Mouse (Mus musculus): ENCODE results near the gene Grid2.

Grid2 gene

DNA sequence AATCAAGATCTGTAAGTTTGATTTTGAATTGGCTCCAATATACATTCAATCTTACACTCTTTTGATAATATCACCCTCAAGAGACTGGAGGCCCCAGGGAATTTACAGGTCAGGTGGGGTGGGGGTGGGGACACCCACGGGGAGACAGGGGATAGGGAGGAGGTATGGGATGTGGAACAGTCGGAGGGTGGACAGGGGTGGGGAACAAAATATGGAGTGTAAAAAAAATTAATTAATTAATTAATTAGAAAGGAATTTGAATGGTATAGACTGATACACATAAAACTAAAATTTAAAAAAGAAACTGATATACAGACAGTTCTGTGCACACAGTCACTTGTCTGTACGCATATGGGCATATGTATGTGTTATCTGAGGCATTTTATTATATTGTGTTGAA lies 380.3 kb downstream of the Grid2 start:
- no peak for DNase-seq

DNA sequence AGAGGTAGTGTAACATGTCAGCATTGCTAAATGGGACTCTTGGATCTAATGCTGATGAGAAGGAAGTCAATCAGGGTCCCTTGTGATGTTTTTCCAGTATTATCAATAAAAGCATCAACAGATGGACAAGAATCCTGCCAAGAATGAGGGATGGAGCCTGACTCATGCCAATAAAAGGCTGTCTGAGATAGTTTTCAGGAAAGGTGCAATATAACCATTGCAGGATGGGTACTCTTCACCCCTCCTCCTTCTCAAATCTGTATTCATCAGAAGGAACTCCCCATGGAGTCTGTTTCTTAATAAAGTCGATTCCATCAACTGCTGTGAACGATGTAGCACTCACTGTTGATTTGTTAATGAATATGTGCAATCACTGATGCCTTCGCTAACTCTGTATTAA lies 403.7 kb downstream of the Grid2 start:
- DNase-seq = no peak

DNA sequence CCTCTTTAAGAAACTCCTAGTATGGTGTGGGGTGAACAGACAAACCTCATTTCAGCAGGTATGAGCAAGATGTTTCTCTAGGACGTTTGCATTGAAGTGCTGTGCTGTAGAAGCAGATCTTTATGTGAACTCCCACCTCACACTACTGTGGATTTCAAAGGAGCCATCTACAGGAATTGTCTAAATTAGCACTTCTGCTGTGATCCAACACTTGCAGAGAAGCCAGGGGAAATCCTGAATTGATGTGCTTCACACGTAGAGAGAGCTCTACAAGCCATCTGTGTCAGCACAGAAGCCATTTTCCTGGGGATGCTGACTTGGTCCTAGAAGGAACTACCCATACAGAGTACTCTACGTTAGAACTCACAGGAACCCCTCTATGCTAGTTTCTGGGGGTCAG lies 430.0 kb downstream of the Grid2 start:
- no peak for DNase-seq

DNA sequence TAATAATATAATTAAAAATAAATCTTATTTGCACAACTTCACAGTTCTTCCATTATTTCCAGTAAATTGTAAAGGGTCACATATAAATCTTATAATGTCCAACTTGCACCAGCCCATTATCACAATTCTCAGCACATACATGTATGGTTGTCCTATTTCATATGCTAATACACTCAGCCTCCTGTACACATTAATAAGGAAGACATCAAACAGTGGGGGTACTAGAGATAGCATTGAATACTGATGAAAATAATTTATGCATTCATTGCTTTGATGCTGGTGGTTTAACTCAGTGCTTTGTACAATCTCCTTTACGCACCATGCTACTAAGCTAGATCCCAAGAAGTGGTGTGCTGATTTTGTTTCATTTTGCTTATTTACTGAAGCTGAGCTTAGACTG lies 446.0 kb downstream of the Grid2 start:
- no peak for DNase-seq

DNA sequence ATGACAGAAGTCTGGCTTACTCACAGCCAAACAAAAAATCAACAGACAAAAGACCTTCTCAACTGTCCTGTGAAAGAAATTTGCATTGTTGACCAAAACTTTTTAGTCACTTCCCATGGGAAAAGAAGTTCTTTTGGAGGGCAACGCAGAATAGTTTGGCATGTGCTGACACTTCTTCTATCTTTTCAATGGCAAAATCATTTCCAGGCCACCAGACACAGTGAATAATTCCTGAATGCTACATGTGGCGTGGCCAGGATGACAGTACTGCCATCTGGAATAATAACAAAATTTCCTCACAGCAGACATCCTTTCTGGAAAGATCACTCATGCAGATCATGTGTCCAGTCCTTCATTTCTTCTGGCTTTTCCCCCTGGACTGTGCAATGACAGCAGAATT lies 478.1 kb downstream of the Grid2 start:
- peak; percentile 46 for DNase-seq

DNA sequence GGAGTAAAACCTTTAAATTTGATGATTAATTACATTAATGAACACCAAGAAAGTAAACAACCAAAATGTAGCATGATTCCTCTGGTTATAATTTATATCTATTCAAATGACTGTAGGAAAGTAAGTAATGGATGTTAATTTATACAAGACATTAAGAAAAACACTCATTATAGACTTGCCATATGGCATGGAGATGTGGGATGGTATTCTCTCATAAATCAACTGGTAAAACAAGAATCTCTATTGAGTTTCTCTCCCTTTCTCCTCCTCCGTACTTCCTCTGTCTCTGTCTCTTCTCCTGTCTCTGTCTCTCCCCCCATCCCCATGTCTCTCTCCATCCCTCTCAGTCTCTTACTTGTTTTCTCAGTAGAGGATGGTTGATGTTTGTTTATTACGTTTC lies 506.9 kb downstream of the Grid2 start:
- DNase-seq = no peak

DNA sequence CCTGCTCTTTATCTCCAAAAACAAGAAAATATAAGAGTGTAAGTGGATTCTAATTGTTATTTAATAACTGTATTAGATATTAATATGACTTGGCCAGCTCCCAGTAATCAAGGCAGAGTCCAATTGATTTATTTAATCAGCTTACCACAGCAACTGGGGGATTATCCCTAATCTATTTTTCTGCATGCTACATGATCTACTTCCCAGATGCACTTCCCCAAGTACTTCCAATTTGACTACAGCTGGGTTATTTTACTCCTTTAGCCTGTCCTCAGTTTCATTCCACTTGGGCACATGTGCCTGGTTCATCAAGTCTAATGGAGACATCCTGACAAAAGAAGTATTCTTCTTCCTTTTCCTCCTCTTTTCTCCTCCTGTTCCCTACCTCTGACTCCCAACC lies 539.0 kb downstream of the Grid2 start:
- no peak for DNase-seq

DNA sequence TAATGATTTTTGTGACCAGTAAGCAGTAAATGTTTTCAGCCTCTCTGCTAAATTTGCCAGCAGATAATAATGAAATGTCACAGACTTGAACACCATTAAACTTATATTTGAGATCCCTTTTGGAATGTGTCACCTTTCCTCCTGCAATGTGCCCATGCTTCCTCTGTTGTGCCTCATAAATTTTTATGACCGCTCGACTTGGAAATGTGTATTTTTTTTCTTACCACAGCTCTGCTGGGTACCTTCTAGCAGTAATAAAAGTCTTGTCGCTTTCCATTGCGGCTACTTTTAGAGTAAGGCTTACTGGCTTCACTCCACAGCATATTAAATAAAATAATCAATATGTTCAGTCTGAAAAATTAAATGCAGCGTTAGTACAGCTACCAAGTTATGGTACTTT lies 564.6 kb downstream of the Grid2 start:
- no peak for DNase-seq

DNA sequence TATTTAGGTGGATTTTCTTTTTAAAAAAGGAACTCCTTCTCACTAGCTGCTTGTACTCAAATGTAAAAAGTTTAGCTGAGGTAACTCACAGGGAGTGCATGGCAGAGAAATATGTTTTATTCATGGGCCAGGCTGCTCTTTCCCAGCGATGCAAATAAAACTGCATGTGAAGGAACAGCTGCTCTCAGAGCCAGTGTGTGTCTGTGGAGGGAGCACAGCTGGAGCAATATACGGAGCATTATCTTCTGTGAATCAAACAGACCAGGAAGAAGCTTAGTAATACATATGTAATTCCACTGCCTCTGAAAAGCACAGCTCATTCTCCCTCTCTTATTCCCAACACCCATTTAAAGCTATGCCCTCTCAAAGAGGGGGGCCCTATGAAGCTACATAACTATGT lies 607.0 kb downstream of the Grid2 start:
- DNase-seq = no peak

DNA sequence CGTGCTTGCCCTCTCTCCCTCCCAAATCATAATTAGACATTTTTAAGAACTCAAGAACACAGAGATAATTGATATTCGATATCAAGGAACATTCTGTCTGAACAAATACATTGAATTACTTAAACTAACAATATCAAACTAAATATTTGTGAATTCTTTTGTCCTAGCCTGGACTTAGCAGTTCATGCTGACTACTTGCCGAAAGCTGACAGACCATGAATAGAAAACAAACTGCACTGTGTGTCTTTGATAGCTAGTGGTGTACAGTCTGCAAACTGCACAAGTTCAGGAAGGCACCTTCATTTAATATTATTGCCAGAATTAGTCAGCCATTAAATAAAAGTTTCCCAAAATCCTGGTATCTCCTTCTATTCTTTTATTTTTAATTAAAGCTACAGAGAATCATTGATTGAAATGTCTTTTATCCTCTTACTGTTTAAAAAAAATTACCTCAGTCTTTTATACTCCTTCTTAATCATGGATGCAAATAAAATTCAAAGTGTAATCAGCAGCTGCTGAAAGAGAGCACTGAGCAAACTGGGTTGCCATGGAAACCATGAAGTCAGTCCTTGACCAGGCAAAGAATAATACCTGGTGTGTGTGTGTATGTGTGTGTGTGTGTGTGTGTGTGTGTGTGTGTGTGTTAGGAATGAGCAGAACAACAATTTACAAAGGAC lies 621.5 kb downstream of the Grid2 start:
- no peak for DNase-seq

DNA sequence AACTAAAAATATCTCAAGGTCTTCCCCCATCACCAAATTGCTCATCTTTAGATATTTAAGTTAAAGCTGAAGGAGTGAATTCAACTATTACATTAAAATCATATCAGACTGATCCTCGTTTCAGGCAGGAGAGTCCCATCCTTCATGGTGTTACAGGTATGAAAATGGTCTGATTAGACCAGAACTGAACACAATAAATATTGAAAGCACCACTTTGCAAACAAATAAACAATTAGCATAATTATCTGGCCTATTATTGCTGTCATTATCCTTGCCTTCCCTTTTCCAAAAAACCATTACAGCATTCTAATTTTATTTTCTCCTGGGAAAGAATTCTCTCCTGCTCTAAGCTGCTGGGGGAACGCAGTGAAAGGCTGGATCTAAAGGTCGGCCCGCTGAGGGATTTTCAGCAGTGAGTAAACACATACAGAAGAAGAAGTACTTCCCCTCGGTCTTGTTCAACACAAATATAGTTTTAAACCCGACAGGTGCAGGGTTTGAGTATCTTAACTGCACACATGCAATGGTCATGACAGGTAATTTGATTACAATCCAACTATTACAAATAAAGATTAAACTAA lies 622.2 kb downstream of the Grid2 start:
- no peak for DNase-seq

DNA sequence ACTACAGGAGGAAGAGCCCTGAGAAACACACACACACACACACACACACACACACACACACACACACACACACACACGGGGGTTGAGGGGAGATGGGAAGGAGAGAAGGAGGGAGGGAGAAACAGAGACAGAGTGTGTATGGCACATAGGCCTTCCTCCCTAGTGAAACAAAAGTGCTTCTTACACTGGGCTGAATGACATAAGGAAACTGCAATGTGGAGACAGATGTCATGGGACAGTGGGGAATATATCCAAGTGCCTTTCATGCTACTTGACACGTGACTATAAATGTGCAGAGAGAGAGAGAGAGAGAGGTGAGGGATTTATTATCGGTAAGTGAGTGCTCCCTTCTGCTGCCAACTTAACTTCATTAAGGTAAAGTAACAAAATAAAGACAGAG lies 639.0 kb downstream of the Grid2 start:
- DNase-seq = no peak

DNA sequence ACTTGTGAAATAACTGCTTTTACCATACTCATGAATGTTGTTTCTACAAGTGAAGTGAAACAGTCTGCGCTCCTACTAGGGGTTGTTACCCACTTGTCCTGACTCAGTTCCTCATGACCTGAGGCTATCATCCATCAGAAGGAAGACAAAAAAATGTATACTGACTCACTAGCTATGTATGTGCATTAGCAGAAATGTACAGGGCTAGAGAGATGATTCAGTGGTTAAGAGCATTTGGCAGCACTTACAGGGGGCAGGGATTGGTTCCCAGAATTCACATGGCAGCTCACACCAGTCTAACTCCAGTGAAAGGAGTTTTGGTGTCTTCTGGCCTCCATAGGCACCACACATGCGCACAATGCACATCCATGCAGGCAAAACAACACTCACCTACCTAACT lies 642.5 kb downstream of the Grid2 start:
- no peak for DNase-seq

DNA sequence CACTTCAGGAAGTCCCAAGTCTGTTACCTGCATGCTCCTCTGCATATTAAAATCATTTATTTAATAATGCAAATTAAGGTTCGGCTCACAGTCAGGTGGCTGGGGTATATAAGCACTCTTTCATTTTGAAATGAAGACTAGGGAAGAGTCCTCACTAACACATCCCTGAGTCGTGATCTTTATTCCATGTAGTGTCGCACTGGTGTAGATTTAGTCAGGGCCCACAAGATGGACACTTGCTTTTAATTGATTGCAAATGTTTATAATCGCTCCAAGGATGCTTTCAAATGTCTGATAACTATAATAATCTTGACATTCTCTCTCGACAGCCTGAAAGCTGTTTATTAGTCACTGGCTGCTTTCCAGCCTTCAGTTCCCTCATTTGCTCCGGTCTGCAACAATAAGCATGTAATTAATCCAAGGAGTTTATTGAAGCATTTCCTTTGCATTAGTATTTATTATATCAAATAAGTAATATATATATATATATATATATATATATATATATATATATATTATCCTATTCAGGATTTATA lies 661.4 kb downstream of the Grid2 start:
- no peak for DNase-seq

DNA sequence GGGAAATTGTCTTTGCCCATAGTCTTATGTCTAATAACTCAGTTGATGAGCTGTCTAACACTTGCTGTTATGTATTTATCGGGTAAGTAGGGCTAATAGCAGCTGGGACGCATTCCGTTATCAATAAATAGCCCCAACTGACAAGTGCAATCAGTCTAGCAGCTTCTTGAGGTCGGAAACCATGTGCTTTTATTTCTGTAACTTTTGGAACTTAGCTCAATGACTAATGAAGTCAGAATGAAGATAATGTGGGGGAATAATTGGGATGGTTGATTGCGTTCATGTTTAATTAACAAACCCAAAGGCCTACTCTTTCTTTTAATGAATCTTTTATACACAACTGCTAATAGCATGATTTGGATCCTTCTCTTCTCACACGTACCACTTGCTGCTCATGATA lies 666.3 kb downstream of the Grid2 start:
- no peak for DNase-seq

DNA sequence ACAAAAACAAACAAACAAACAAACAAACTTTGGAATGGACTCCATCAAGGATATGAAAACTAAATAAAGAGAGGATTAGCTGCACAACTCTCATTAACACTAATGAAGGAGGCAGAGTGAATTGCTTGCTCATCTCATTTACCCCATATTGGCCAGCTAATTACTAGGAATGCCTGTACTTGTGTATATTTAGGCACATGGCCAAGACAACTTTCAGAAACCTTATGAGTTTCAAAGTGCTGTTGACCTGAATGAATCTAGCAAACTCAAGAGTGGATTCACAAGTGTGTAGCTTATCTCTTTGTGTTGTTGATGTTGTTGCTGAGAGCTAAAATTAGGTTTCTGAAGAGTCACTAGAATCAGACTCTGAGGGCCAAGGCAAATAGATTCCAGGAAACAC lies 675.5 kb downstream of the Grid2 start:
- no peak for DNase-seq

DNA sequence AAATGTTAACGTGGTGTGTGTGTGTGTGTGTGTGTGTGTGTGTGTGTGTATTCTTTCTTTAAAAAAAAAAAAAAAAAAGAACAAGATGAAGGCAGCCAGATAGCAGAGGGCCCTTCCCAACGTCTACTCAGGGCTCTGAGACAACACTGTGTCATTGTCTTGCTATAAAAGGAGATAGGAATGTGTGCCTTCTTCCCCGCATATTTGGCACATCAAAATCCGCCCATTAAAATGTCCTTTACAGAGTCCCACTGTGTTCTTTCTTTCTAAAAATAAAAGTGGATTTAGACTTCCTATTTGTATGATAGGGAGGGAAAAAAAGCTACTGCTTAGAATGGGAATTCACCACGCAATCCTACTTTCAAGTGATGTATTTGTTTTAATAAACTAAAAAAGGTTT lies 691.0 kb downstream of the Grid2 start:
- DNase-seq = no peak

DNA sequence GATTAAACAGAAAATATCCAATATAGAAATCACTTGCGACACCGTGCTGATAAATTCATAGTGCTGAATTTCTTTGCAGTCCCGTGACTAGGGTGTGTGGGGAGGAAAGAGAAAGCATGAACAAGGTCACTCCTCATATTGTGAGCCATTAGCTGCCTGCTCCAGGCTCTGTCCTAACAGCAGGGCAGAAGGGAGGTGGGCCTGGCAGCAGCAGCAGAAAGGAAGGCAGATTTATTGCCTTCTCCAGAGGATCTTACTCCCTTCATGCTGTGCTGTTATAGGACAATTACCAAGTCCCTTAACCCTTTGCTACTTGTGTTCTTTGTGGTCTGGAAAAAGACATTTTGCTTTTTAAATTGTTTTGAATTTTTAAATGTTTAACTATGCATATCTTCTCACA lies 708.1 kb downstream of the Grid2 start:
- peak; percentile 11 for DNase-seq

DNA sequence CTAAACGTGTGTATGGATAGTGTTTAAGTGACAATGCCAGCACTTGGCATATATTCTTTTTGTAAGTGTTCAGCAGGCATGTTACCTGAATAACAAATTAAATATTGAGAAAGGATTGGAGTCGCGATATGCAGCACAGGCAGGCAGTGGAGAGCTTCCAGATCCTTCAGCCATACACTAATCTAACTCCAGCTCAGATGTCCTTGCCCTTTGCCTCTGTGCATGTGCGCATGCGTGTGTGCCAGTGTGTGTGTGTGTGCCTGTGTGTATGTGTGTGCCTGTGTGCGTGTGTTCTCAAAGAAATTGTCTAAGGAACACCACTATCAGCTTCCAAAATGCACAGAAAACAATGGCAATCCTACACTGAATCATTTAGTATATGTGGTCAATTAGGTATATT lies 708.6 kb downstream of the Grid2 start:
- DNase-seq = peak; percentile 19

DNA sequence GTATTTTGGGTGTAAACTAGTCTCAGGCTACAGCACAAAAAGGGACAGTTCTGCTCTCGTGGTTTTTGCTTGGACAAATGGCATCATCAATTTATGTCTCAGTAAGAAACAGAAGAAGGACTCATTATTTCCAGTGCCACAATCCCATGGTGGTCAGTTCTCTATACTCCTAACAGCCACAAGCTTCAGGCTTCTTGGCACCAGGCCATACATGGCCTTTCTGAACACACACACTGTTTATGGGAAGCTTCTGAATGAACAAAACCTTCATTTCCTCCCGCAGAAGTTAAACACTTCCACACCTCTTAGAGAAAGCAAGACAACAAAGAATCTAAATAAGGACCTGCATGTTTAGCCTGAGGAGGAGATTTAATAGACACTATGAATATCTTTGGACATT lies 709.1 kb downstream of the Grid2 start:
- DNase-seq = peak; percentile 26

DNA sequence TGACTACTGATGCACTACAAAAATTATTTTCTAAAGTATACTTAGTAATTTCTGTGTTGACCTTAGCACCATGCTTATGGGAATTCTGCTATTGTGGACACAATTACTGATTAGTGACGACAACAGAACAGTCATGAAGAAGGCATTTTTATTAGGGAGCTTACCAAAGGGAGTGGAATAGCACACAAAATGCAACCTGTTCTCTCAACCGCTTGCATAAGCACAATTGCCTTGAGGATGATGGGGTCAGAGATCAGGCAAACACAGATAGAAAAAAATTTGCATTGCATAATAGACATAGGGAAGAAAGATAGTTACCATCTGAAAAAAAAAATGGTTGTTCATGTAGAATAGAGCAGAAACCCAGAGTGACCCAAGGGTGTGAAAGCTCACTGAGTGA lies 790.4 kb downstream of the Grid2 start:
- DNase-seq = no peak

DNA sequence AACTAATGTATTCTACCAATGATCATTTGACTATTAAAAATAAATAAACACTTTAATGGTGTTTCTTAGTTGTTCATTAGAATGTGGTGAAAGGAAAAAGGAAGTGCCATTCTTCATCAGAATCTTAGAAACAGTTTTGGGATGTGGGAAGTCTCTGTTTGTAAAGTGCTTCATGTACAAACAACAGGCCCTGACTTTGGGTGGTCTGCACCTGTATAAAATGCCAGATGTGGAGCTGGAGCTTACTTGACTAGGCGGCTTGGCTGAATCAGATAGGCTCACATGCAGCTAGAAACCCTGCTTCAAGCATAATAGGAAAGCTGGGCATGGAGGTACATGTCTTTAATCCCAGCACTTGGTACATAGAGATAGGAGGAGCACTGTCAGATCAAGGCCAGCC lies 791.1 kb downstream of the Grid2 start:
- DNase-seq = no peak

DNA sequence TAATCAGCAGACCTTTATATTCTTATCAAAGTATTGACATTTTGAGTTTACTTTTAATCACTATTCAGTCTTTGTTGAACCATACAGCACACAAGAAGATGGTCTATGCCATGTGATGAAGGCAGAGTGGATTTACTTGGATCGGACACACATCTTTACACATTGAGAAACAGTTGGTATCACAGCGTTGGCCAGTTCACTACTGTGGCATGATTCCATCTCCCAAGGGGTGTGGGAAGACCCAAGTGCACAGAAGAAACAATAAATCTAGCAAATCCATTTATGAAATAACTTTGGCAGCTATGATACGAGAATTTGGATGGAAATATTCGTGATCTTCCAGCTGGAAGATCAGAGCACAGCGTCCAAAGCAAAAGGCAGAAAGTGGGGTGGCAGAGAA lies 792.3 kb downstream of the Grid2 start:
- DNase-seq = peak; percentile 69

DNA sequence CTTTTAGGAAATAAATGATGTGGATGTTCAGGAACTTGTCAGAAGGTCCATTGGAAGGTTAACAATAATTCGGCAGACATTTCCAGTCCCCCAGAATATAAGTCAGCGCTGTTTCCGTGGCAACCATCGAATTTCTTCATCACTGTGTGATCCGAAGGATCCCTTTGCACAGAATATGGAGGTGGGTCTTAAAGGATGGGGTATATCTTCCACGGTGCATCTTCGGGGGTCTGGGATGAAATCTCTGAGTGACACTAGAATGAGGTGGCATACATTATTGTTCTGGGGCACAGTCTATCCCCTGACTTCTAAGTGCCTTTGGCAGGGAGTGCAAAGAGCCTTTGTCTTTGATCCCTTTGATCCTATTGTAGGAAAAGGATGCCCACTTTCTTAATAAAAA lies 808.2 kb downstream of the Grid2 start:
- no peak for DNase-seq

DNA sequence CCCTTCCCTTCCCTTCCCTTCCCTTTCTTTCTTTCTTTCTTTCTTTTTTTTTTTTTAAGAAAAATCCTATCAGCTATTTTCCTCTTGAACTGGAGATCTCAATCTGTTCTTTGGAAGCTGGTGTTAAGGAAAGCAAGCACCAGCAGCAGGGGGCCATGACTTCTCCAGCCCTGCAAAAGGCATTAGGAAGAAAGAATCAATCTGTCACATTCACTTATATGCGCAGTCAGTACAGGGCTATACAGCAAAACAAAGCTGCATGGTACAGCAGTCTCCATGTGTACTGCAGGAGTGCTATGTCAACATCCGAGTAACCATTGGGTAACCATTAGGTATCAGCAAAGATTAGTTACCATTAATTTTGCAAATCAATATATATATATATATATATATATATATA lies 809.0 kb downstream of the Grid2 start:
- no peak for DNase-seq

Measured in cerebellum, adult 9-11 months (tissue).